Mouse (Mus musculus) myocyte (in vitro differentiated cells): Measurements from ENCODE around the gene Zar1l.

Experiments
- POLR2A ChIP-seq: IDR thresholded peaks from one replicate; pipeline ENCODE4 v1.6.1; 2011; ENCODE audit warnings: low read depth, mild to moderate bottlenecking, control low read depth, moderate library complexity; ENCODE audit not compliant: insufficient read length
- REST ChIP-seq: IDR thresholded peaks from one replicate; pipeline ENCODE4 v1.6.1; 2011; ENCODE audit warnings: mild to moderate bottlenecking, control low read depth, moderate library complexity; ENCODE audit not compliant: insufficient read depth, insufficient read length
- TCF12 ChIP-seq: IDR thresholded peaks from one replicate; pipeline ENCODE4 v1.6.1; 2011; ENCODE audit warnings: mild to moderate bottlenecking, control low read depth; ENCODE audit not compliant: poor library complexity, insufficient read depth, severe bottlenecking

DNA sequence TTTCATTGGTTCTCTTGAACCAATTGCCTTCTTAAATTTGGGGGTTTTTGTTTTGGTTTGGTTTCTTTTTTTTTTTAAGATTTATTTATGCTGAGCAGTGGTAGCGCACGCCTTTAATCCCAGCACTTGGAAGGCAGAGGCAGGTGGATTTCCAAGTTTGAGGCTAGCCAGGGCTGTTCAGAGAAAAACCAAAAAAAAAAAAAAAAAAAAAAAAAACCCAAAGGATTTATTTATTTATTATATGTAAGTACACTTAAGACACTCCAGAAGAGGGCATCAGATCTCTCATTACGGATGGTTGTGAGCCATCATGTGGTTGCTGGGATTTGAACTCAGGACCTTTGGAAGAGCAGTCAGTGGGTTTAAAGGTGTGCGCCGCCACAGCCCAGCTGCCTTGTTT is 42.9 kb upstream of the Zar1l start:
- TF ChIP-seq REST (no peak), POLR2A (no peak), TCF12 (no peak)
